Mouse (Mus musculus) limb, embryonic 15.5 days (tissue): ENCODE results near the gene 1700025G04Rik. TPM values are rescaled to one million over a fixed set of nuclear protein-coding genes. Genes with fewer than 3 reads are reported as not detected.
"Not testable (repeated sequence)": the region's sequence is repeated elsewhere in the genome, so short reads cannot be mapped to it uniquely, and the experiment has no call there.

ENCODE experiments used
- ATAC-seq: fragments of 200-750 bp; cut with Nextera tagmentation; 2 replicates; pipeline ENCODE4 v1.8.0; 2017; ENCODE audit warnings: low read depth, moderate TSS enrichment; ENCODE audit not compliant: insufficient number of reproducible peaks, low FRiP score, low TSS enrichment
- H3K27ac ChIP-seq: fragments of 300-500 bp; sonication (generic); 2 replicates; pipeline ENCODE4 v1.5.1; 2015; ENCODE audit warnings: moderate library complexity, mild to moderate bottlenecking, inconsistent platforms
- H3K27me3 ChIP-seq: fragments of 300-500 bp; sonication (generic); 2 replicates; pipeline ENCODE4 v1.6.1; 2015; ENCODE audit warnings: inconsistent platforms
- H3K36me3 ChIP-seq: fragments of 300-500 bp; sonication (generic); 2 replicates; pipeline ENCODE4 v1.6.1; 2015; ENCODE audit warnings: inconsistent platforms
- H3K4me1 ChIP-seq: fragments of 300-500 bp; sonication (generic); 2 replicates; pipeline ENCODE4 v1.6.1; 2015; ENCODE audit warnings: inconsistent platforms
- H3K4me2 ChIP-seq: fragments of 300-500 bp; sonication (generic); 2 replicates; pipeline ENCODE4 v1.6.1; 2015; ENCODE audit warnings: mild to moderate bottlenecking, inconsistent platforms
- H3K4me3 ChIP-seq: fragments of 300-500 bp; sonication (generic); 2 replicates; pipeline ENCODE4 v1.5.1; 2015; ENCODE audit warnings: mild to moderate bottlenecking, inconsistent platforms
- H3K9ac ChIP-seq: fragments of 300-500 bp; sonication (generic); 2 replicates; pipeline ENCODE4 v1.6.1; 2015; ENCODE audit warnings: inconsistent platforms
- H3K9me3 ChIP-seq: fragments of 300-500 bp; sonication (generic); 2 replicates; pipeline ENCODE4 v1.6.1; 2016; ENCODE audit warnings: inconsistent platforms
- WGBS: fragments of 180-500 bp; shearing (Covaris S2); methylation state at CpG from one replicate; pipeline ENCODE4 v1.1.7; 2015; 5-methylcytosine and 5-hydroxymethylcytosine counted together
- polyA plus RNA-seq: library from polyadenylated mRNA; unstranded; fragments of >200 nt; fragmentation: Nextera tagmentation; extraction: Ambion mirVana; gene quantifications from 2 replicates; pipeline ENCODE4 v1.2.1, GENCODE M21; 2015

1700025G04Rik gene
- polyA plus RNA-seq, 1 experiment from 2014 or later: 40.3 TPM

DNA sequence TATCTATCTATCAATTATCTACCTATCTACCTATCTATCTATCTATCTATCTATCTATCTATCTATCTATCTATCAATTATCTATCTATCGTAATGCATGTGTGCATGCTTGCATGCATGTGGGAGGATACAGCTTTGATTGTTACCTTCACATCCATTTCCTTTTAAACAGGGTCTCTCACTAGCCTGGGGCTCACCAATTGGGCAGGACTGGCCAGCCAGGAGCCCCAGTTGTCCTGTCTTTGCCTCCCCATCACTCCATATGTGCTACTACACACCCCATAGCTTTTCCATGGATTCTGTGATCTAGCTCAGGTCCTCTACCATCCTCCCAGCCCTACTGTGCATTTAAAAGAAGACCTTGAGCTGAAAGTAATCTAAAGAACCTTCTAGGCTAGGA, 231.5 kb downstream of the 1700025G04Rik start:
- no peak for ATAC-seq
- Histone ChIP-seq H3K9ac (no peak overlapping the region), H3K36me3 (no peaks in the 10 kb centered on the region), H3K9me3 (no peaks in the 10 kb centered on the region), H3K4me2 (no peak overlapping the region), H3K27ac (no peak overlapping the region), H3K27me3 (no peaks in the 10 kb centered on the region), H3K4me3 (no peak overlapping the region), H3K4me1 (no peaks in the 10 kb centered on the region)
- WGBS: 94% methylated on average over 1 of the region's 1 CpGs

DNA sequence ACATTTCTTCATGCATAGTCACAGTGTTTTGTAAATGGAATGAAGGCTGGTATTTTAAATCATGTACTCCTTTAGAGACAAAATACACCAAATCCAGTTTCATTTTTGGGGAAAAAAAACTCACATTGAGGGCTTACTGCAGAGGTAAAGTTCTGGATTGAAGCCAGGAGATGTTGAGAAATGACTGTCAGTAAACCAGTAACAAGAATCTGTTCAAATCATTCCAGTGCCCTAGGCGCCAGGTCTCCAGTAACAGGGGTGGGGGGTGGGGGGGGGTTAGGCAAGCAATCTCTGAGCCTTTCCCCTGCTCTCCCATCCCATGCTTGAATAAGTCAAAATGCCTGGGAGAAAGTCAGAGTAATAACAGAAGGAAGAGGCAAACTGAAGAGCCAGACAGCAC, 234.4 kb downstream of the 1700025G04Rik start:
- H3K36me3 ChIP-seq: no peaks in the 10 kb centered on the region
- no peaks in the 10 kb centered on the region for H3K9me3 ChIP-seq
- no peak overlapping the region for H3K9ac ChIP-seq
- H3K4me3 ChIP-seq: no peak overlapping the region
- ATAC-seq: no peak
- no peak overlapping the region for H3K27ac ChIP-seq
- WGBS: 43% methylated on average over 1 of the region's 1 CpGs
- no peaks in the 10 kb centered on the region for H3K4me1 ChIP-seq
- H3K27me3 ChIP-seq: no peaks in the 10 kb centered on the region
- no peak overlapping the region for H3K4me2 ChIP-seq

DNA sequence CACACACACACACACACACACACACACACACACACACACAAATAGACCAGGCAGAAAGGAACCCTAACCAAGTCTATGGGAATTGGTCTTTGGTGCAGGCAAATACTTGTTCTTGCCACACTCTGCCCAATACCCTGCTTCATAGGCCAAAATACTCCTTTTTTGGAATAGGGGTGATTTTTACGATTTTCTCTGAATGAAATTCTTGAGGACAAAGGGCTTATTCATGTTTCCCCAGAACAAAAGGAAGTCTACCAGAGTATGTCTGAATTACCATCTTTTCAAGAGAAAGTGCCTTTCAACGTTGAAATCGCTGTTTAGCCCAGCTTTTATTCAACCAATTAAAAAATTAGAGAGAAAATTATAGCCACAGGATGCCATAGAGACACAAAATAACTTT, 237.9 kb downstream of the 1700025G04Rik start:
- ATAC-seq: no peak
- H3K27ac ChIP-seq: no peak overlapping the region
- peaks cover 4% of the 10 kb centered on the region; the same call in 1 of the 2 replicates for H3K4me1 ChIP-seq
- no peak overlapping the region for H3K4me3 ChIP-seq
- no peaks in the 10 kb centered on the region for H3K27me3 ChIP-seq
- no peaks in the 10 kb centered on the region for H3K36me3 ChIP-seq
- H3K9ac ChIP-seq: no peak overlapping the region
- 62% methylated on average over 3 of the region's 3 CpGs for WGBS
- no peak overlapping the region for H3K4me2 ChIP-seq
- H3K9me3 ChIP-seq: no peaks in the 10 kb centered on the region

DNA sequence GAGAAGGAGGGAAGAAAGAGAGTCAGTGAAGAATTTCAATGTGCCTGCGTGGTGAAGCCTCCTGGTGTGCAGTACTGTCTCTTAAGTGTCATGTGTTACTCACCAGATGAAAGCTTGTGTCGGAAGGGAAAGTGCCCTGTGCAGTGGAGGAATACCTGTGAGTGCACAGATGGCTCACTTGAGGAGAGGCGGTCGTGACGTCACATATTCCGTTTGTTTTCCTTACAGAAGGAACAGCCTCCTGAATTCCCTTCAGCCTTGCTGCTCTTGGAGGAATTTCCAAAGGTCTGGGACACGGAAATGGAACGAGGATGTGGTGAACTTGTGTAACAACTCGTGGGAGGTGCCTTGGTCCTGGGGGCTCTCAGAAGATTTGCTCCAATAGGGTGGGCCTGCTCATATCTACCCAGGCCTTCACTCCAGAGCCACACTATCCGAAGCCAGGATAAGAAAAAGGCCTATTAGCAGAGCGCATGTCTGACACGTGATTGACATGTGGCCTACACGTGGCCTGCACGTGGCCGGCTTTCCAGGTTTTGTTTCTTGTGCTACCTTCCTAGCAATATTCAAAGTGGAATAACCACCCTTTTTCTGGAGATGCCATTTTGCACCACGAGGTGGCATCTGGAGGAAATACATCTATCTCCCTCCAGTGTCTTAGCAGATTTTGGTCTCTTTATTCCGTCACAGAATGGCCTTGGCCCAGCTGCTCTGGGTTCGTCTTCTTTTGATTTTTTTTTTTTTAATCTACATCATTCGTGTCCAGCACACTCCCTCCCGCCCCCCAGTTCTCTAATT, 238.7 kb downstream of the 1700025G04Rik start:
- no peak overlapping the region for H3K9ac ChIP-seq
- no peaks in the 10 kb centered on the region for H3K36me3 ChIP-seq
- no peaks in the 10 kb centered on the region for H3K9me3 ChIP-seq
- 84% methylated on average over 20 of the region's 20 CpGs for WGBS
- no peak for ATAC-seq
- no peak overlapping the region for H3K4me3 ChIP-seq
- no peak overlapping the region for H3K4me2 ChIP-seq
- H3K4me1 ChIP-seq: peaks cover 7% of the 10 kb centered on the region; the same call in 1 of the 2 replicates
- peaks cover under 1% of the 10 kb centered on the region; the same call in 1 of the 2 replicates for H3K27me3 ChIP-seq
- no peak overlapping the region for H3K27ac ChIP-seq

DNA sequence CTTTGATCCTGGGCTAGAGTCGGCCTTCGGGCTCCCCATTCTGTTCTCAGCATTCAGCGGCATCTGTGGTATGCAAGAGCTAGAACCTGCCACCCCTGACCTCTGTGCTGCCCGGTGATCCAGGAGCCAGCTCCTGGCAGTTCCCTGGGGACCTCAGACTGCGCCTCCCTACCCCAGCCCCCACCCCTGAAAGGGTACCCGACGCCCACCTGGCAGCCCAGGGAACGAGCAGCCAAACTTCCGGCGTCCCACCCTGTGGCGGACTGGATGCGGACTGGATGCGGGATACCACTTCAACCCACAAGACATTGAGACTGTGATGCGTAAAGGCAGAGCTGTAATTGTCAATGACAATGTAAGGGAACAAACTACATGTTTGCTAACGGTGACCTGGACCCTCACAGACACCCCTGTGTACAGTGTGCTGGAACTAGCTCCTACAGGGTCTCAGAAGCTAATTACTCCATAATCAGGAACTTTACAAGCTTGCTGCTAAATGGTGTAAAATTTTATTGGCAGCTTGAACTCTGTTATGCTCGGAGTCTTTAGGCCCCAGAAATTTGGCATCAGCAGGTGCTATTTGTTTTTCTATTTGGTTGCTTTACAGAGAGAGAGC, 239.8 kb downstream of the 1700025G04Rik start:
- Histone ChIP-seq H3K9ac (no peak overlapping the region), H3K4me2 (no peak overlapping the region), H3K27ac (no peak overlapping the region), H3K4me1 (peaks cover 10% of the 10 kb centered on the region; the same call in 1 of the 2 replicates), H3K4me3 (no peak overlapping the region), H3K27me3 (peaks cover 6% of the 10 kb centered on the region; the same call in 1 of the 2 replicates), H3K9me3 (no peaks in the 10 kb centered on the region), H3K36me3 (no peaks in the 10 kb centered on the region)
- ATAC-seq: no peak
- 59% methylated on average over 16 of the region's 16 CpGs for WGBS

DNA sequence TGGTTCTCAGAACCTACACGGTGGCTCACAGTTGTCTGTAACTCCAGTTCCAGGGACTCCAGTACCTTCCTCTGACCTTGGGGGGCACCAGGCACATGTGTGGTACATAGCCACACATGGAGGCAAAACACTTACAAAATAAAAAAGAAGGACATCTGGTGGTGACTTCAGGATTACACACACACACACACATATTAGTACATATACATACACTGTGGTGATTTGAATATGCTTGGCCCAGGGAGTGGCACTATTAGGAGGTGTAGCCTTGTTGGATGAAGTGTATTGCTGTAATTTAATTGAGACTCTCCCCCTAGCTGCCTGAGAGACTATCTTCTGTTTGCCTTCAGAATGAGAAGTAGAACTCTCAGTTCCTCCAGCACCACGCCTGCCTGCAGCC, 241.6 kb downstream of the 1700025G04Rik start:
- no peak for ATAC-seq

DNA sequence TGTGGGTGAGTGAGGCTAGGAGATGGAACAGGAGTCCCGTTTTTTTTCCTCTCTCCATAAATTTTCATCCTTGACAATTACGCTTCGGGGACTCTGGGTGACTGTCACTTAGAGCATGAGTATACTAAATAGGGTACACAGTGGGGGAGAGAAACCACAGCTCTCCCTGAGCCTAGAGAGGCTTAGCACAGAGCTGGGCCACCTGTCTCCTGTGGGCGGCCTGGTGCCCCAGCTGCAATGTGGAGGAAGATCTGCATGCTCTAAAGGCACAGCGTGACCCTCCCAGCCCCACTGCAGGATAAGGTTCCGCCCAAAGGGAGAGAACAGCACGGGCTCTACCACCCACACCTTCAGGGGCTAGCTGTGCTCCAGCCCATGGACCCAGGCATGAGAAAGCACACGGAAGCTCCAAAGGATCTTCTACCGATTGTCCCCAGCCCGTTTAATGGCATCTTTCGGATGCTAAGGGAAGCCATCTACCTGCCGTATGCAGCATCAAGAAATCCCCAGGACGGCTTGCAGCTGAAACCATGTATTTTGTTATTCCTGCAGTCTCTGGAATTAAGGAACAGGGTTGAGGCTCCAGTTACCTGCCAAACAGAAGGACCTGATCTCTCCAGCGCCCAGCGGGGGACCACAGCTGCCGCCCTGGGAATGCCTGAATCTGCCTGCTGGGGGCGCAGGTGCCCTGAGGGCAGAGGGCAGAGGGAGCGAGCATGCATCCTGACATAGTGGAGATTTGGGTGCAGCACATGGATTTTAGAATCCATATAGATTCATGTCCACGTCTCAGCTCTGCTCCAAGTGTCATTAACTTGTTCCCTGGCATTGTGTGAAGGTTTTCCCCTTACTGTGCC, 243.8 kb downstream of the 1700025G04Rik start:
- Histone ChIP-seq H3K27me3 (peaks cover 6% of the 10 kb centered on the region; the same call in 1 of the 2 replicates), H3K36me3 (no peaks in the 10 kb centered on the region), H3K4me3 (no peak overlapping the region), H3K4me2 (no peak overlapping the region), H3K27ac (no peak overlapping the region), H3K9me3 (no peaks in the 10 kb centered on the region), H3K4me1 (peaks cover 10% of the 10 kb centered on the region; the same call in 1 of the 2 replicates), H3K9ac (no peak overlapping the region)
- 0 out of 2 replicates have a peak, but pooled peaks have one; percentile 48 for ATAC-seq
- WGBS: 58% methylated on average over 19 of the region's 19 CpGs

More for the DNA sequence above, 241.6 kb downstream of the 1700025G04Rik start:
- Histone ChIP-seq H3K4me2 (no peak overlapping the region), H3K9me3 (no peaks in the 10 kb centered on the region), H3K4me1 (peaks cover 10% of the 10 kb centered on the region; the same call in 1 of the 2 replicates), H3K4me3 (no peak overlapping the region), H3K27ac (no peak overlapping the region), H3K27me3 (peaks cover 6% of the 10 kb centered on the region; the same call in 1 of the 2 replicates), H3K9ac (no peak overlapping the region), H3K36me3 (no peaks in the 10 kb centered on the region)
- 95% methylated on average over 2 of the region's 2 CpGs for WGBS

DNA sequence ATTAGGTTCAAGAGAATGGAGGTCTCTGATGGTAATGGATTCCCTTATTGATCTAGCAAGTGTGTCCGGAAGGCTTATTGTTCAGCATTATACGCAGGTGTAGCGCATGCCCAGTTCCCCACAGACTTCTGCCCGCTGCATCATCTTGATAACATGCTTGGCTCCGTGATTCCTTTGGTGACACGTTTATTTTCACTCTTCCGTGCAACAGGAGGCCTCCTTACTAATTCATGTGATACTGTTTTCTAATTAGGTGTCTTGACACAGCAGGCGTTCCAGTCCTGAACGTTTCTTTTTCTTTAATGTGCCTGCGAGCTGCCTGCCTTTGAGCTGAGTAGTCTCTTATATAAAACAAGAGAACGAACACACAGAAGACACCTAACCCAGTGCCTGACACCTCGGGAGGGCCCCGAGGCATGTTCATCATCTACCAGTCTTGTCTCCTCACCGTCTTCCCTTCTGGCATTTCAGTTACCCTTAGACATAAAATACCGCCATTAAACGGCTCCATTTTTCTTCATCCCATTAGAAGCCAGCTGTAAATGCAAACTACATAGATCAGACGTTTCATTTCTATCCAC, 244.6 kb downstream of the 1700025G04Rik start:
- Histone ChIP-seq H3K27ac (no peak overlapping the region), H3K9ac (no peak overlapping the region), H3K4me1 (peaks cover 10% of the 10 kb centered on the region; the same call in 1 of the 2 replicates), H3K4me3 (no peak overlapping the region), H3K4me2 (no peak overlapping the region), H3K9me3 (no peaks in the 10 kb centered on the region), H3K27me3 (peaks cover 6% of the 10 kb centered on the region; the same call in 1 of the 2 replicates), H3K36me3 (no peaks in the 10 kb centered on the region)
- 58% methylated on average over 17 of the region's 17 CpGs for WGBS
- no peak for ATAC-seq

DNA sequence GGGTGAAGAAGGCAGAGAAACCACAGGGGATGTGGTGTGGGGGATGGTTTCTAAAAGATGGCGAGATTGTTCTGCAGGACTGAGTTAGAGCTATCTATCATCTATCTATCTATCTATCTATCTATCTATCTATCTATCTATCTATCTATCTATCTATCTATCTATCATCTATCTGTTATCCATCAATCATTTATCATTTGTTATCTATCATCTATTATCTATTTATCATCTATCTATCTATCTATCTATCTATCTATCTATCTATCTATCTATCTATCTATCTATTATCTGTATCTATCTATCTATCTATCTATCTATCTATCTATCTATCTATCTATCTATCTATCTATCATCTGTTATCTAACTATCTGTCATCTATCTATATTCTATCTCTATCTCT, 249.6 kb downstream of the 1700025G04Rik start:
- H3K4me3 ChIP-seq, ATAC-seq, H3K9me3 ChIP-seq, H3K36me3 ChIP-seq, H3K27ac ChIP-seq, H3K9ac ChIP-seq, H3K4me2 ChIP-seq, H3K27me3 ChIP-seq, H3K4me1 ChIP-seq: not testable (repeated sequence)
- WGBS: 88% methylated on average over 1 of the region's 1 CpGs

DNA sequence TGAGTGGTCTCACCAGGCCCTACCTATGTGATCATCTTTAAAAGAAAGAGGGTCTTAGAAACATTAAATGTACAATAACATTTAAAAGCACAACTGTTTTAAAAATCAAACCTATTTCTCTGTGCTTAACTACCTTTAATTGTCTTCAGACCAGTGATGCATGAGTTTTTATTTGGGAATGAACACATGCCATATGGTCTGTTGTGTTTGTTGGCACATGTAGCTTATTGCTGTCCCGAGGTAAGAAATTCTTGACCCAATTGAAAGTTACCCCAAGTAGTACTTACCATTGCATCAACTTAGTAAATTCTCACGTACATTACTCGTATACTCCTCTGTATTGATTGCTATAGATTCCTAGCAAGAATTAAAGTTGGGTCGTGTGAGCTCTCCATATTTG, 254.7 kb downstream of the 1700025G04Rik start:
- Histone ChIP-seq H3K36me3 (no peaks in the 10 kb centered on the region), H3K9me3 (peaks cover 6% of the 10 kb centered on the region; the same call in 1 of the 2 replicates), H3K4me1 (no peaks in the 10 kb centered on the region), H3K9ac (no peak overlapping the region), H3K27ac (no peak overlapping the region), H3K4me2 (no peak overlapping the region), H3K27me3 (no peaks in the 10 kb centered on the region), H3K4me3 (no peak overlapping the region)
- 82% methylated on average over 4 of the region's 4 CpGs for WGBS
- ATAC-seq: no peak

DNA sequence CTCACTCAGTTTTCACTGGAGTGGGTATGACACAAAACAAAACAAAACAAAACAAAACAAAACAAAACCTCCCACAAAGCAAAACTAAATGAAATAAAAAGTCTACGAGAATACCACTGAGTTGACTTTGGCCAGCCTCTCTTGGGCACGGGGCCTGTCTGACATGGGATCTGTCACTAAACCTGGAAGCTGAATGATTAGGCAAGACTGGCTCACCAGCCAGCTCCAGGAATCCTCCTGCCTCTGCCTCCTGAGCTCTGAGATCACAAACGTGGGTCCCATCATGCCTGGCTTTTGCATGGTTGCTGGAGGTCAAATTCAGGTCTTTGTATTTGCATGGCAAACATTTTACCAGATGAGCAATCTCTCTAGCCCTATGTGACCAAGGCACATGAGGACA, 258.1 kb downstream of the 1700025G04Rik start:
- Histone ChIP-seq H3K36me3 (no peaks in the 10 kb centered on the region), H3K4me2 (no peak overlapping the region), H3K27me3 (no peaks in the 10 kb centered on the region), H3K4me1 (no peaks in the 10 kb centered on the region), H3K9me3 (peaks cover 6% of the 10 kb centered on the region; the same call in 1 of the 2 replicates), H3K9ac (no peak overlapping the region), H3K27ac (no peak overlapping the region), H3K4me3 (no peak overlapping the region)
- no peak for ATAC-seq
- WGBS: 89% methylated on average over 3 of the region's 3 CpGs
